Mouse (Mus musculus) small intestine, adult 2 months (tissue): ENCODE measurements around the gene Slc33a1. TPM values are rescaled to one million over a fixed set of nuclear protein-coding genes. Genes with fewer than 3 reads are reported as not detected.
A peak's percentile ranks its signal among the peaks of the same experiment; 100 is the strongest.

Experiments used
- H3K27ac ChIP-seq: fragments of 200-500 bp; 2 replicates; pipeline ENCODE4 v1.5.1; 2012; ENCODE audit warnings: low read depth, low read length, control low read depth, inconsistent platforms; ENCODE audit not compliant: insufficient read depth
- H3K27me3 ChIP-seq: fragments of 200-500 bp; 2 replicates; pipeline ENCODE4 v1.6.1; 2012; ENCODE audit warnings: mild to moderate bottlenecking, moderate library complexity, low read length, inconsistent platforms; ENCODE audit not compliant: control insufficient read depth, insufficient read depth
- H3K36me3 ChIP-seq: fragments of 200-500 bp; 2 replicates; pipeline ENCODE4 v1.6.1; 2012; ENCODE audit warnings: mild to moderate bottlenecking, low read length, control low read depth, inconsistent platforms; ENCODE audit not compliant: control insufficient read depth, insufficient read depth
- H3K4me1 ChIP-seq: fragments of 200-500 bp; 2 replicates; pipeline ENCODE4 v1.6.1; 2012; ENCODE audit warnings: low read length, inconsistent platforms, mixed read lengths; ENCODE audit not compliant: control insufficient read depth, insufficient read depth, insufficient read length
- H3K4me3 ChIP-seq: fragments of 200-500 bp; 2 replicates; pipeline ENCODE4 v1.5.1; 2012; ENCODE audit warnings: low read depth, mild to moderate bottlenecking, control low read depth, inconsistent platforms, low read length, moderate library complexity
- CTCF ChIP-seq: fragments of 200-500 bp; IDR thresholded peaks from 2 replicates; pipeline ENCODE4 v1.5.1; 2012; ENCODE audit warnings: low read depth, mild to moderate bottlenecking, control low read depth, inconsistent platforms, low read length, moderate library complexity, mixed read lengths; ENCODE audit not compliant: insufficient replicate concordance, insufficient read length; ENCODE audit errors: extremely low read depth
- POLR2A ChIP-seq: fragments of 200-500 bp; IDR thresholded peaks from 2 replicates; pipeline ENCODE4 v1.6.1; 2012; ENCODE audit warnings: low read depth, mild to moderate bottlenecking, control low read depth, inconsistent platforms, low read length, moderate library complexity
- WGBS: fragments of 180-500 bp; shearing (Covaris S2); methylation state at CpG from one replicate; pipeline ENCODE4 v1.1.7; 2018; 5-methylcytosine and 5-hydroxymethylcytosine counted together
- polyA plus RNA-seq: library from polyadenylated mRNA; depleted of rRNA; stranded (reverse); fragments of >200 nt; gene quantifications from 2 replicates; pipeline ENCODE4 v1.2.3, GENCODE M21; 2012; rRNA removed

Slc33a1 gene
- polyA plus RNA-seq, 1 experiment: 15.1 TPM

- Histone ChIP-seq H3K36me3 (no peaks in the 10 kb centered on the region), H3K27ac (no peak overlapping the region), H3K4me3 (no peak overlapping the region), H3K4me1 (0 out of 2 replicates have a peak, but pooled peaks cover 3% of the 10 kb centered on the region), H3K27me3 (no peaks in the 10 kb centered on the region)
- WGBS: 90% methylated on average over 4 of the region's 4 CpGs
- no peak for TF ChIP-seq CTCF
- no peak for TF ChIP-seq POLR2A
These were observed 68.3 kb downstream of the Slc33a1 start for GRCm38 (mm10) chr3:63896303-63896702.

GRCm38 (mm10) chr3:63895786-63896185 lies 68.8 kb downstream of the Slc33a1 start:
- TF ChIP-seq POLR2A (no peak), CTCF (no peak)
- 71% methylated on average over 2 of the region's 2 CpGs for WGBS
- H3K4me1 ChIP-seq: 0 out of 2 replicates have a peak, but pooled peaks cover 3% of the 10 kb centered on the region
- no peaks in the 10 kb centered on the region for H3K27me3 ChIP-seq
- H3K36me3 ChIP-seq: no peaks in the 10 kb centered on the region
- H3K4me3 ChIP-seq: no peak overlapping the region
- H3K27ac ChIP-seq: no peak overlapping the region

GRCm38 (mm10) chr3:63893677-63894076 lies 70.9 kb downstream of the Slc33a1 start:
- H3K27me3 ChIP-seq: no peaks in the 10 kb centered on the region
- 13% methylated on average over 7 of the region's 7 CpGs for WGBS
- no peaks in the 10 kb centered on the region for H3K36me3 ChIP-seq
- 0 out of 2 replicates have a peak, but pooled peaks cover 3% of the 10 kb centered on the region for H3K4me1 ChIP-seq
- TF ChIP-seq CTCF: no peak
- TF ChIP-seq POLR2A: no peak
- H3K4me3 ChIP-seq: peak overlapping the region; percentile 57
- H3K27ac ChIP-seq: peak overlapping the region; percentile 68

- Histone ChIP-seq H3K27ac (no peak overlapping the region), H3K27me3 (no peaks in the 10 kb centered on the region), H3K4me3 (no peak overlapping the region), H3K4me1 (peaks cover 4% of the 10 kb centered on the region; the same call in 1 of the 2 replicates), H3K36me3 (no peaks in the 10 kb centered on the region)
- WGBS: 23% methylated on average over 3 of the region's 3 CpGs
- TF ChIP-seq POLR2A: no peak
- no peak for TF ChIP-seq CTCF
These were observed 72.4 kb downstream of the Slc33a1 start for GRCm38 (mm10) chr3:63892154-63892553.

Other genes starting within 250 kb of the Slc33a1 start
- 0.96 and 1.2 TPM in 2 replicates for gene Plch1, start 65.3 kb downstream of the Slc33a1 start, polyA plus RNA-seq
- 0.22 and 1.4 TPM in 2 replicates for gene E130311K13Rik, start 35.3 kb downstream of the Slc33a1 start, polyA plus RNA-seq
- 0.36 and 0.75 TPM in 2 replicates for gene Gmps, start 11.3 kb upstream of the Slc33a1 start, polyA plus RNA-seq
- gene Vmn2r1, start 116.8 kb upstream of the Slc33a1 start, polyA plus RNA-seq: not detected in 2 replicates
- not detected in 2 replicates for gene Vmn2r2, start 177.2 kb upstream of the Slc33a1 start, polyA plus RNA-seq